Mouse (Mus musculus) erythroblast, embryonic 14.5 days (primary cell): ENCODE results near the gene Mta2.

Experiments
- GATA1 ChIP-seq: IDR thresholded peaks from 2 replicates; pipeline ENCODE4 v1.6.1; 2012; ENCODE audit warnings: low read length, inconsistent platforms, mixed read lengths
- TAL1 ChIP-seq: IDR thresholded peaks from 3 replicates; pipeline ENCODE4 v1.6.1; 2012; ENCODE audit warnings: low read length, inconsistent platforms, mixed read lengths

DNA sequence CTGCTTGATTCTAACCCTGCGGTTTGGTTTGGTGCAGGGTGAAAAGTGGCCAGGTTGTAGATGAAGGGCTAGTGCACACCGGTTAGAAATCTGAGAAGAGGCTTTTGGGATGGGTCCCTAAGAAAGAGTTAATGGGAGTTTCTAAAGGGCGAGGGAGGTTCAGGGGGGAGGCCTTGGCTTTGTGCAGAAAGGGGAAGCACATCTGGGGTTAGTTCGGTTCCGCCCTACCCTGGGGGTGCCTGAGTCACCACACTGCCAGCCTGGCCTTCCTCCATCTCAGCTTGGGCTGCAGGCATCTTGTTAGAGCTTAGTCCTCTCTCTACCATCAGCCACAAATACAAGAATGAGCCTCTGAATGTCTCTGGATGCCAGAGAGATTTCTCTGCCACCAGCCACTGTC lies 39.1 kb downstream of the Mta2 start:
- TF ChIP-seq TAL1 = no peak
- no peak for TF ChIP-seq GATA1
